Mouse (Mus musculus) embryonic facial prominence, embryonic 12.5 days (tissue): ENCODE results near the gene Ahcyl2. TPM values are rescaled to one million over a fixed set of nuclear protein-coding genes. Genes with fewer than 3 reads are reported as not detected.

Experiments used
- ATAC-seq: fragments of 200-750 bp; cut with Nextera tagmentation; 2 replicates; pipeline ENCODE4 v1.8.0; 2017; ENCODE audit not compliant: insufficient number of reproducible peaks, insufficient read depth, low FRiP score, low TSS enrichment
- H3K27ac ChIP-seq: fragments of 300-500 bp; sonication (generic); 2 replicates; pipeline ENCODE4 v1.5.1; 2016; ENCODE audit warnings: mild to moderate bottlenecking
- H3K27me3 ChIP-seq: fragments of 300-500 bp; sonication (generic); 2 replicates; pipeline ENCODE4 v1.6.1; 2016; ENCODE audit warnings: mild to moderate bottlenecking, moderate library complexity
- H3K36me3 ChIP-seq: fragments of 300-500 bp; sonication (generic); 2 replicates; pipeline ENCODE4 v1.6.1; 2016; ENCODE audit warnings: mild to moderate bottlenecking
- H3K4me1 ChIP-seq: fragments of 300-500 bp; sonication (generic); 2 replicates; pipeline ENCODE4 v1.6.1; 2016
- H3K4me2 ChIP-seq: fragments of 300-500 bp; sonication (generic); replicated peaks from 2 replicates; pipeline ENCODE4 v1.6.1; 2016; ENCODE audit warnings: mild to moderate bottlenecking, moderate library complexity
- H3K4me3 ChIP-seq: fragments of 300-500 bp; sonication (generic); 2 replicates; pipeline ENCODE4 v1.5.1; 2016; ENCODE audit warnings: mild to moderate bottlenecking
- H3K9ac ChIP-seq: fragments of 300-500 bp; sonication (generic); 2 replicates; pipeline ENCODE4 v1.6.1; 2016; ENCODE audit warnings: mild to moderate bottlenecking, moderate library complexity
- H3K9me3 ChIP-seq: fragments of 300-500 bp; sonication (generic); 2 replicates; pipeline ENCODE4 v1.6.1; 2016; ENCODE audit warnings: mild to moderate bottlenecking, moderate library complexity
- WGBS: fragments of 180-500 bp; shearing (Covaris S2); methylation state at CpG from one replicate; pipeline ENCODE4 v1.1.7; 2016; 5-methylcytosine and 5-hydroxymethylcytosine counted together
- polyA plus RNA-seq: library from polyadenylated mRNA; unstranded; fragments of >200 nt; fragmentation: Nextera tagmentation; extraction: Ambion mirVana; gene quantifications from 2 replicates; pipeline ENCODE4 v1.2.1, GENCODE M21; 2016

Gene Ahcyl2
- polyA plus RNA-seq, 1 experiment from 2014 or later = 20.5 TPM

GRCm38 (mm10) chr6:29896976-29897375 lies 129.2 kb downstream of the Ahcyl2 start:
- Histone ChIP-seq H3K4me3 (no peak overlapping the region), H3K4me2 (no peak overlapping the region), H3K4me1 (no peaks in the 10 kb centered on the region), H3K36me3 (peaks cover 16% of the 10 kb centered on the region; the same call in 1 of the 2 replicates), H3K27me3 (no peaks in the 10 kb centered on the region), H3K27ac (no peak overlapping the region), H3K9me3 (no peaks in the 10 kb centered on the region), H3K9ac (no peak overlapping the region)
- WGBS = 92% methylated on average over 3 of the region's 3 CpGs
- ATAC-seq = no peak

- Histone ChIP-seq H3K4me2 (no peak overlapping the region), H3K27me3 (no peaks in the 10 kb centered on the region), H3K27ac (no peak overlapping the region), H3K9ac (no peak overlapping the region), H3K9me3 (no peaks in the 10 kb centered on the region), H3K36me3 (peaks cover 19% of the 10 kb centered on the region), H3K4me3 (no peak overlapping the region), H3K4me1 (no peaks in the 10 kb centered on the region)
- no peak for ATAC-seq
- WGBS = 97% methylated on average over 1 of the region's 1 CpGs
Observed at GRCm38 (mm10) chr6:29901450-29901849, 133.6 kb downstream of the Ahcyl2 start.

- no peak for ATAC-seq
Observed at GRCm38 (mm10) chr6:29902256-29902655, 134.4 kb downstream of the Ahcyl2 start.

GRCm38 (mm10) chr6:29903343-29903914 lies 135.6 kb downstream of the Ahcyl2 start:
- 87% methylated on average over 3 of the region's 3 CpGs for WGBS
- H3K9ac ChIP-seq = no peak overlapping the region
- H3K4me2 ChIP-seq = no peak overlapping the region
- no peak for ATAC-seq
- H3K4me1 ChIP-seq = no peaks in the 10 kb centered on the region
- peaks cover 17% of the 10 kb centered on the region; the same call in 1 of the 2 replicates for H3K36me3 ChIP-seq
- H3K9me3 ChIP-seq = no peaks in the 10 kb centered on the region
- no peak overlapping the region for H3K4me3 ChIP-seq
- H3K27me3 ChIP-seq = no peaks in the 10 kb centered on the region
- H3K27ac ChIP-seq = no peak overlapping the region

More at GRCm38 (mm10) chr6:29902256-29902655, 134.4 kb downstream of the Ahcyl2 start:
- H3K27ac ChIP-seq = no peak overlapping the region
- H3K4me2 ChIP-seq = no peak overlapping the region
- no peaks in the 10 kb centered on the region for H3K4me1 ChIP-seq
- no peaks in the 10 kb centered on the region for H3K9me3 ChIP-seq
- peaks cover 19% of the 10 kb centered on the region for H3K36me3 ChIP-seq
- no peaks in the 10 kb centered on the region for H3K27me3 ChIP-seq
- no peak overlapping the region for H3K9ac ChIP-seq
- WGBS = 71% methylated on average over 2 of the region's 2 CpGs
- H3K4me3 ChIP-seq = no peak overlapping the region

- 84% methylated on average over 3 of the region's 3 CpGs for WGBS
- H3K9me3 ChIP-seq = no peaks in the 10 kb centered on the region
- peaks cover 17% of the 10 kb centered on the region; the same call in 1 of the 2 replicates for H3K36me3 ChIP-seq
- no peak for ATAC-seq
- no peak overlapping the region for H3K27ac ChIP-seq
- H3K27me3 ChIP-seq = no peaks in the 10 kb centered on the region
- H3K4me2 ChIP-seq = no peak overlapping the region
- no peaks in the 10 kb centered on the region for H3K4me1 ChIP-seq
- no peak overlapping the region for H3K4me3 ChIP-seq
- no peak overlapping the region for H3K9ac ChIP-seq
Observed at GRCm38 (mm10) chr6:29904281-29904680, 136.5 kb downstream of the Ahcyl2 start.

GRCm38 (mm10) chr6:29910631-29911030 lies 142.8 kb downstream of the Ahcyl2 start:
- 97% methylated on average over 3 of the region's 3 CpGs for WGBS
- 0 out of 2 replicates have a peak, but pooled peaks cover 10% of the 10 kb centered on the region for H3K36me3 ChIP-seq
- H3K4me3 ChIP-seq = no peak overlapping the region
- H3K4me1 ChIP-seq = no peaks in the 10 kb centered on the region
- peaks cover 4% of the 10 kb centered on the region; the same call in 1 of the 2 replicates for H3K27me3 ChIP-seq
- no peak overlapping the region for H3K4me2 ChIP-seq
- H3K9me3 ChIP-seq = no peaks in the 10 kb centered on the region
- no peak overlapping the region for H3K9ac ChIP-seq
- no peak overlapping the region for H3K27ac ChIP-seq
- no peak for ATAC-seq

- H3K27me3 ChIP-seq = peaks cover 18% of the 10 kb centered on the region
- 7% methylated on average over 1 of the region's 1 CpGs for WGBS
- no peak overlapping the region for H3K9ac ChIP-seq
- H3K27ac ChIP-seq = no peak overlapping the region
- H3K9me3 ChIP-seq = no peaks in the 10 kb centered on the region
- H3K36me3 ChIP-seq = no peaks in the 10 kb centered on the region
- H3K4me3 ChIP-seq = no peak overlapping the region
- no peak for ATAC-seq
- 0 out of 2 replicates have a peak, but pooled peaks cover 3% of the 10 kb centered on the region for H3K4me1 ChIP-seq
- H3K4me2 ChIP-seq = no peak overlapping the region
Observed at GRCm38 (mm10) chr6:29913673-29914072, 145.9 kb downstream of the Ahcyl2 start.

GRCm38 (mm10) chr6:29914136-29914535 lies 146.3 kb downstream of the Ahcyl2 start:
- Histone ChIP-seq H3K4me1 (0 out of 2 replicates have a peak, but pooled peaks cover 3% of the 10 kb centered on the region), H3K4me3 (no peak overlapping the region), H3K36me3 (no peaks in the 10 kb centered on the region), H3K4me2 (no peak overlapping the region), H3K27ac (no peak overlapping the region), H3K27me3 (peaks cover 18% of the 10 kb centered on the region), H3K9ac (no peak overlapping the region), H3K9me3 (no peaks in the 10 kb centered on the region)
- no peak for ATAC-seq

- Histone ChIP-seq H3K4me2 (peak overlapping the region; percentile 92; the same call in 1 of the 2 replicates), H3K27ac (no peak overlapping the region), H3K9ac (no peak overlapping the region), H3K9me3 (no peaks in the 10 kb centered on the region), H3K36me3 (no peaks in the 10 kb centered on the region), H3K4me1 (0 out of 2 replicates have a peak, but pooled peaks cover 3% of the 10 kb centered on the region), H3K4me3 (no peak overlapping the region), H3K27me3 (peaks cover 18% of the 10 kb centered on the region)
- 34% methylated on average over 9 of the region's 9 CpGs for WGBS
- no peak for ATAC-seq
Observed at GRCm38 (mm10) chr6:29915836-29916235, 148.0 kb downstream of the Ahcyl2 start.

- H3K27ac ChIP-seq = no peak within 1 kb of the TSS
- no peaks in the 10 kb centered on the region for H3K36me3 ChIP-seq
- H3K27me3 ChIP-seq = peaks cover 18% of the 10 kb centered on the region
- WGBS = under 1% methylated on average over 65 of the region's 67 CpGs
- peak; percentile 98 for ATAC-seq
- H3K9ac ChIP-seq = peak within 1 kb of the TSS; percentile 53
- peak within 1 kb of the TSS; percentile 68 for H3K4me3 ChIP-seq
- 0 out of 2 replicates have a peak, but pooled peaks cover 3% of the 10 kb centered on the region for H3K4me1 ChIP-seq
- no peaks in the 10 kb centered on the region for H3K9me3 ChIP-seq
- H3K4me2 ChIP-seq = peak within 1 kb of the TSS; percentile 92
Observed at GRCm38 (mm10) chr6:29916530-29917382, 148.9 kb downstream of the Ahcyl2 start, which contains the start of gene Strip2. TSS of gene Strip2 (plus strand) at chr6:29917012.

- Histone ChIP-seq H3K4me2 (peak overlapping the region; percentile 92), H3K27me3 (peaks cover 18% of the 10 kb centered on the region), H3K4me1 (0 out of 2 replicates have a peak, but pooled peaks cover 3% of the 10 kb centered on the region), H3K9ac (peak overlapping the region; percentile 53), H3K9me3 (no peaks in the 10 kb centered on the region), H3K27ac (no peak overlapping the region), H3K36me3 (no peaks in the 10 kb centered on the region), H3K4me3 (peak overlapping the region; percentile 68)
- under 1% methylated on average over 21 of the region's 21 CpGs for WGBS
- peak; percentile 75 for ATAC-seq
Observed at GRCm38 (mm10) chr6:29917383-29917720, 149.5 kb downstream of the Ahcyl2 start.

GRCm38 (mm10) chr6:29917947-29918346 lies 150.1 kb downstream of the Ahcyl2 start:
- ATAC-seq = no peak
- H3K27ac ChIP-seq = no peak overlapping the region
- H3K4me2 ChIP-seq = peak overlapping the region; percentile 92
- no peaks in the 10 kb centered on the region for H3K9me3 ChIP-seq
- H3K4me3 ChIP-seq = no peak overlapping the region
- no peak overlapping the region for H3K9ac ChIP-seq
- WGBS = 25% methylated on average over 4 of the region's 4 CpGs
- H3K4me1 ChIP-seq = 0 out of 2 replicates have a peak, but pooled peaks cover 3% of the 10 kb centered on the region
- no peaks in the 10 kb centered on the region for H3K36me3 ChIP-seq
- peaks cover 18% of the 10 kb centered on the region for H3K27me3 ChIP-seq
